Mouse (Mus musculus): ENCODE results near the gene Hoxa1. TPM values are rescaled to one million over a fixed set of nuclear protein-coding genes. Genes with fewer than 3 reads are reported as not detected.

Gene Hoxa1
- total and polyA plus RNA-seq, 3 experiments: 0.52 to 0.86 (median 0.68) TPM

DNA sequence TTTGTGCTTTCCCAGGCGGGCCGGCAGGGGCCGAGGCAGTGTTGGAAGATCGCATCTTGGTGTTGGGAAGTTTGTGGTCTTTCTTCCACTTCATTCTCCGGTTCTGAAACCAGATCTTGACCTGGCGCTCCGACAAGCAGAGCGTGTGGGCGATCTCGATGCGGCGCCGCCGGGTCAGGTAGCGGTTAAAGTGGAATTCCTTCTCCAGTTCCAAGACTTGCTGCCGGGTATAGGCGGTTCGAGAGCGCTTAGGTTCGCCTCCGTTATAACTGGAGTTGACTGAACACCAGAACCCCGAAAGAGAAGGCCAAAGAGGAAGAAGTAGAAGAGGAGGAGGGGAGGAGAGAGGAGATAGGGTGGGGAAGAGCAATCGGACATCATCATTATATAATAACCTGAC is 32.3 kb upstream of the Hoxa1 start:
- DNase-seq: peak; percentile 31

GRCm38 (mm10) chr6:52189909-52190308 is 31.8 kb upstream of the Hoxa1 start:
- DNase-seq: no peak

GRCm38 (mm10) chr6:52189172-52189591 is 31.1 kb upstream of the Hoxa1 start:
- peak; percentile 43 for DNase-seq

GRCm38 (mm10) chr6:52186500-52186899 is 28.4 kb upstream of the Hoxa1 start:
- no peak for DNase-seq

DNA sequence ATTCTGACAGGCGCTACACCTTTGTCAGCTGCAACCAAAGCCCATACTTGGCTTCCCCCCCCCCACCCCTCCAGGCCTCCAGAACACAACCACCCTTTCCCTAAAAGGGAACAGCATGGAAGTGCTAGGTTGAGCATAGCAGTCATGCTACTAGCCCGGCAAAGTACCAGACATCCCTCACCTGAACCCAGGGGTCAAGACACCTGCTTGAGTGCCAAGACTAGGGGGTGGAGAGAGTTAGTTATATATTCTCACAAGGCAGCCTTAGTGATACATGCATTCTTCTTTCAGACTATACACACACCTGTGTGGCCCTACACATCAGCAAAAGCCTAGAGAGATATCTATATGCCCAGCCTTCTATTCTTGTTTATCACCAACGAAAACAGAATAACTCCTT is 27.7 kb upstream of the Hoxa1 start:
- DNase-seq: no peak

DNA sequence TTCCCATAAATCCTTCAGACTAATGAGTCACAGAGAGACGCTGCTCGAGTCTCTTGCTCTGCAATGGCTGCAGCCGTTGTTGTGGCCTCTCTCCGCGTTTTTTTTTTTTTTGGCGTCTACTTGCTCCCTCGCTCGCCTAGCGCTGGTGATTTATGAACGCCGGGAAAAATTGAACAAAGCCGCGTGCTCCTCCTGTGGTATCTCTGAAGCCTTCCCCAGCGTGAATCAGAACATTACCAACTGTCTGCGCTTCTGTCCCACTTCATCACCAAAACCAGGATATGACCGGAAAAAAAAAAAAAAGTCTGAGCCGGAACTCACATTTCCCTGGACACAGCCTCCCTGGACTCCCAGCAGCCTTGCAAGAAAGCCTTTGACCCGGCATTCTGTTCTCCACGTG is 27.1 kb upstream of the Hoxa1 start:
- peak; percentile 78 for DNase-seq

GRCm38 (mm10) chr6:52184668-52185067 is 26.6 kb upstream of the Hoxa1 start:
- no peak for DNase-seq

DNA sequence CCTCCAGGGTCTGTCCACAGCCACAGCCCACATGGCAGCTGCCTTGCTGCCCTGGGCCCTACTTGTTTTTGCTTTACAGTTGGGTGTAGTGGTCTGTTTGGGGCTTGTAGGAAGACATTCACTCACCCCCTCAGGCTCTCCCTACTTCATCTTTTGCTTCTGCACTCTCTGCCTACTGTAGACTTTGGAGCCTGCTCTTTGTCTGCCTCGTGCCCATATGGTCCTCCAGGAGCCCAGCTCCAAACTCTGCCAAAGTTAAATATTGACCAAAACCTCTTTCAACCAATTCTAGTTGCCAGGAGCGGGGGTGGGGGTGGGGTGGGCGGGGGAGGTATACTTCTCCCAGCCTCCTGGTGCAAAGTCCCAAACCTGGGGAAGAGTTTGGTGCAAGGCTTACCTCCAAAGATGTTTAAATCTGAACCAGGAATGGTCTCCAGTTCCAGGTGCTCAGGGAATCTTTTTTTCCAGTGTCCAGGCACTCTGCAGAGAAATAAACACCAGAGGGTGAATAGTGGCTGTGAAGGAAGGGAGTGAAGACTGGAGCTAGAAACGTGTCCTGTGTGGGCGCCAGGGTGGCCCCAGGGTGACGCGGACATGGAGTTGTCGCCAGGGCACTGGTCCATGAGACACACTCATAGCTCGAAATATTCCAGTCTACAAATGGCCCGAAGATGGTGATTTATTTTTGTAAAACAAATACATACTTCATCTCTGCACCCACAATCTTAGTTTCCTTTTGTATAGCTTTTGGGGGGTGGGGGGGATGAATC is 25.4 kb upstream of the Hoxa1 start:
- DNase-seq: no peak

- DNase-seq: no peak
These were observed 24.7 kb upstream of the Hoxa1 start for GRCm38 (mm10) chr6:52182793-52183192.

DNA sequence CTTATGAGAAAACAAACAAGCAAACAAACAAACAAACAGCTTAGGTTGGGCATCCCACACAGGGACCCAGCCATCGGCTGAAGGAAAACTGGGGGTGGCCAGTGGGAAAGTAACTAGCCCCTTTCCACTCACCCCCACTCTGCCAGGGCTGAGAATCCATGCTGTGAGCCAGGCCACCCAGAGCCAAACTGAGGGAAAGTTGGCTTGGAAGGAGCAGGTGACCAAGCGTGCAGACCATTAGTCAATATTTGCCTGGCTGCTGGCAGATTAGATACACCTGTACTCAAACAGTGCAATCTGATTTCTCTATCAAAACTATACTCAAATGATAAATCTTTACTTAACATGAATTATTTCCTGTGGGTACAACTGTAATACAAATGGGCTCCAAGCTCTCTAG is 23.9 kb upstream of the Hoxa1 start:
- DNase-seq: no peak

GRCm38 (mm10) chr6:52180726-52181125 is 22.6 kb upstream of the Hoxa1 start:
- DNase-seq: no peak

GRCm38 (mm10) chr6:52180213-52180710 is 22.1 kb upstream of the Hoxa1 start:
- no peak for DNase-seq

- no peak for DNase-seq
These were observed 21.6 kb upstream of the Hoxa1 start for GRCm38 (mm10) chr6:52179690-52180089.

- no peak for DNase-seq
These were observed 21.0 kb upstream of the Hoxa1 start for GRCm38 (mm10) chr6:52178918-52179665.

GRCm38 (mm10) chr6:52177806-52178205 is 19.7 kb upstream of the Hoxa1 start:
- no peak for DNase-seq

DNA sequence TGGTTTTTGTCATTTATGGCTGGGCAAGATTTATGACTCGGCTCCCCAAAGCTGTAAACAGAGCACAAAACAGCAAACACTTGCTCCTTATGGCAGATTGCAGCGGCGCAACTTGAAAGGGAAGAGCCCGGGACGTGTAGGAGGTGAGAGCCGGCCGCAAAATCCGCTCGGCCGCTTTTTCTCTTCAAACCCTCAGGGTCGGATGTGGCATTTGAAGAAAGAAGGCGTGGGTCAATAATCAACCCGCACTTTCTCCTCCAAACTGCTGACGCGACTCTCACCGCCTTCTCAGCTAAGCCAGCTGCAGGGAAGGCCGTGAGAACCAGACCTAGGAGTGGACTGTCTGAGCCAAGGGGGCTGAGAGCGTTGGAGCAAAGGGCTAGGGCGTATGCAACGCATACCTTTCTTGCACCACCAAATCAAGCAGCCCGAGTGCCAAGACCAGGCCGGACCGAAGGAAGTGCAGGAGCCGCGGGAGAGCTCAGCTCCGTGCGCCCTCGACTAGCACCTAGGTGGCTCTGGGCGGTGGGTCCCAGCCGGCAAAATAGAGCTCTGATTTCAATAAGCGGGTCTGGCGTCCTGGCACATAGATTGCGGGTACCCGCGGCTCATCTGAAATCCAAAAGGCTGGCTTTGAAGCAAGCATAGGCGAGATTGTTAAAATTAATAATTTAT is 19.1 kb upstream of the Hoxa1 start, which contains the start of gene 5730596B20Rik:
TSS of gene 5730596B20Rik (plus strand) at position 438 of the 675 bp plus-strand sequence.
- peak; percentile 33 for DNase-seq

GRCm38 (mm10) chr6:52176391-52176790 is 18.3 kb upstream of the Hoxa1 start:
- peak; percentile 15 for DNase-seq

DNA sequence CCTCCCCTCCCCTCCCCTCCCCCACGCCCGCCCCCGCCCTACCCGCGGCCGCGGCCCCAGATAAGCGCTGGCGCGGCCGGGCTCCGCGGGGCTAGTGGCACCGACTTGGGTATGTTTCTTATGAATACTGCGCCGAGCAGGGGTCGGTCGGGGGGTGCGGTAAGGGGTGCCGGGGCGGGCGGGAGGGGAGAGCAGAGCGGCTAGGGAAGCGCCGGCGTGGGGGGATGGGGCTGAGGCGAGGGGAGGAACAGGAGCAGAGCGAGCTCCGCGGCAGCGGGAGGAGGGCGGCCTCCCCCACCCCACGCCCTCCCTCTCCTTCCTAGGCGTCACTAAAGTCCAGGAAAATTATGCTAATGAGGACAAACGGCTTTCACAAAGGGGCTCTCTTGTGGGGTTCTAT is 17.7 kb upstream of the Hoxa1 start:
- DNase-seq: peak; percentile 60

DNA sequence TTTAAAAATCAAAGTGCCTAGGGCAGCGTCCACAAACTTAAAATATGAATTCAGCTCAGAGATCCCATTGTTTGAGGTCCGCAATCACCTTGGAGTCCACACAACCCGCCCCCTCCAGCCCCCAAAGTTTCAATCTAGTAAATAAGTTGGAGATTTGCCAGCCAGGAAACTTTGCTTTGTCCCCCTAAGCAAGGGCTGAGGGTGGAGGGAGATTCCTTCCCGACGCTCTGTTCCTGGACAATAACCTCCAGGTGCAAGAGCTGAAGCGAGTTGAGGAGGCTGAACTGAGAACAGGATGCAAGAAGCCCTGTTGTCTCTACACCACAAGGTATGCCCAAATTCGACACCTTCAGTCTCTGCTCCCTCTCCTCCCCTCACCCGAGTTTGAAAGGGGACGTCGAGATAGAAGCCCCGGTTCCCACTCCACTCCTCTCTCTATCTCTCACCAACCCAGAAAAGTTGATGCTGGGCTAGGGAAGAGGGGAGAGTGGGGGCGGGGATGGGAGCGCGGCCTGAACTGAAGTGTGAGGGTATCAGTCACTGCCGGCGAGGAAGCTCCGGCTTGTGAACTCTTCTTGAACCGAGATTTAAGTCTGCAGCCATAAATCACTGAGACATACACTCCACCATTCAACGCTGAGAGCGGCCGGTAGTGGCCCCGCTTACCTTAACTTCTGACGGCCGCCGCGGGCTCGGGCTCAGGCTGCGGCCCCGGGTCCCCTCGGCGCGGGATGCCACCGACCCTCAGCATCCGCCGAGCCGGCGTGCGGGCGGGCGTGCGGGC is 17.0 kb upstream of the Hoxa1 start:
- peak; percentile 67 for DNase-seq

DNA sequence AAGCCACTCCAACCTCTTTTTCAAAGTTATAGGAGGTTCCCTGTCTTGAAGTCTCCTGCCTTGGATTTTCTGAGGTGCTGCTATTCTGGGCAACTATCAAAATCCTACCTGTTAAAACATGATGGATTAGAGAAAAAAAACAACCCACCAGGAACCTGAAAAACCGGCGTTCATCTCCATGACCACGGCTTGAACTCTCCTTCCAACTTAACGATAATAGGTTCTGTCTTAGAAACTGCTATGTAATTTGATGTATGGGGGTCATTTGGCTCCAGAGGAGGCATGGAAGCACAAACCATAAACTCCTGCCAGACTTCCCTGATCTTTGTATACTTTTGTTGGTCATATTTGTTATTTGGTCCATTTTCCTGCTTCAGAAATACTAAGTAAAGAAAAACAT is 15.5 kb upstream of the Hoxa1 start:
- DNase-seq: no peak

GRCm38 (mm10) chr6:52172501-52172900 is 14.4 kb upstream of the Hoxa1 start:
- peak; percentile 94 for DNase-seq

DNA sequence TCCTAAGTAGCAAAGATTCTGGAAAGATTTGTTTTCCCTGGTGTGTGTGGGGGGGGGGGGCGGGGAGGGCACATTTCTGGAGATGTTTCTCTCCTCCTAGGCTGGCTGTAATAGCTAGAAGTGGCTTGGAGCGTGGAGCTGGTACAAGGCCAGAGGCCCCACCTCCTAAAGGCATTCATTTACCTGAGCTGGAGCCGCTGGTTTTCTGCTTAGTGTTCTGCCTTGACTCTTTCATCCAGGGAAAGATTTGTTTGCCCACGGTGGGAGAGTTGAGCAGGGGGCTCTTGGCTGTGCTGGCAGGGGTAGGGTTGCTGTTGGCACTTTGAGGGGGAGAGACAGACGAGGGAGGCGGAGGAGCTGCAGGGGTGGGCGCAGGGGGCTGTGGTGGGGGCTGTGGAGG is 13.8 kb upstream of the Hoxa1 start:
- DNase-seq: no peak
